Mouse (Mus musculus): ENCODE results near the gene Nfatc2. TPM values are rescaled to one million over a fixed set of nuclear protein-coding genes. Genes with fewer than 3 reads are reported as not detected.

Gene Nfatc2
- 13.3 and 17.4 TPM in 2 replicates for polyA plus RNA-seq (2012; rRNA removed)

DNA sequence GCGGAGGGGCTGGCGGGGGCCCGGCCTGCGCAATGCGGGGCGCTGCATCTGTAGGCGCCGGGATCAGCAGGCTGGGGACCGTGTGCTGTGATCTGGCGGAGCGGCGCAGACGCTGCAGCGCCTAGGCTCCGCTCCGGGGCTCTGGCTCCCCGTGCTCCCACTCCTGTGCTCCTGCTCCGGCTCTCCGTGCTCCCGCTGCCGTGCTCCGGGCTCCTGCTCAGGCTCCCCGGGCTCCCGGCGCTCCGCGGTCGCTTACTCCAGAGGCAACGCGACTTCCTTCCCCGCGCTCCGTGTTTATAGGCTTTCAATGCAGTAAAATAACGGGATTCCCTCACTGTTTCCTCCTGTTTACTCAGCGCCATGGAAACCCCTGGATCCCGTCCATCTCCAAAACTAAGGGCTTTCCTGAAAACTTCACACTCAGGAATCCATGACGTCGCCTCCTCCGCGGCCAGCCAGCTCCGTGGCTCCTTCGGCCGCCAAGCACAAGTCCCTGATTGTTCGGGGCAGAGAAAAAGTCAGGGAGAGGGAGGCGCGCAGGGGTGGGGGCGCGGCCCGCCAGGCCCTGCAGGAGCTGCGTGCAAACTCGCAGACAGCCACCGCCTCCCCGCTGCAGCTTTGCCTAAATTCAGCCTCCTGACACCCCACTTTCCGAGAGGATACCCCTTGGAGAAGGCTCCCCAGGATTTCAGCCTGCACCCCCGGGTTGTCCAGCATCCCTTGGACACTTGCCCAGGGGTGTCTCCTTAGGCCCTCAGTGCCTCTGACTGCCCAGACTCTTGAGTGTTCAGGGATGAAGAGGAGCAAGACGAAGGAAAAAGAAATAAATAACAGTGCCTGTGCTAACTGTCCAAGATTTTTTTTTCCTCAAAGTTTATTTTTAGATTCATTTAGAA, at the start of gene Nfatc2:
Gene Nfatc2 (minus strand): TSS at position 167 of the 896 bp plus-strand sequence.
- WGBS = 22% methylated on average over 56 of the region's 56 CpGs
- no peak for DNase-seq

DNA sequence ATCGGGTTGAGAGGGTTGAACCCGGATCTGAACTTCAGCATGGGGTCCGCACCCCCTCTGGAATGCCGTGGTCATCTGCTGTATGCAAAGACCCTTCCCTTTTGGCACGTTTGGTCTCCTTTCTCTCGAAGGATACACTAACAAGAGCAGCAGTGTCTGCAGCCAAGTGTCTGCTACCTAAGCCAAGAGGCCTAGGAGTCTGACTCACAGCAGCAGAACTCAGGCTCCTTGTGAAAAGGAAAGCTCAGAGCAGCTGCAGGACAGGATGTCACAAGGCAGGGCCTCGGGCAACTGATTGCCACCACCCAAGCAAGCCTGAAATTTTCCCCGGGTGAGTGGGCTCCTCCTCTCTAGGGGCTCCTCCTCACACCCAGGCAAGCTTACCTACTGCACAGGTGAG, 46.7 kb upstream of the Nfatc2 start:
- WGBS = 81% methylated on average over 8 of the region's 8 CpGs
- no peaks in the 10 kb centered on the region for H3K27me3 ChIP-seq (ENCODE audit: control insufficient read depth, insufficient read depth, low read length)
- H3K4me1 ChIP-seq (replicated peaks; ENCODE audit: control insufficient read depth, insufficient read depth, low read length) = no peaks in the 10 kb centered on the region
- no peak overlapping the region for H3K4me3 ChIP-seq (ENCODE audit: control insufficient read depth, insufficient read depth, low read length)
- TF ChIP-seq POLR2A (IDR thresholded peaks at IDR 0.05; ENCODE audit: control insufficient read depth, extremely low read depth, insufficient read depth, low read length, poor library complexity) = no peak
- no peak for TF ChIP-seq CTCF (IDR thresholded peaks at IDR 0.05; ENCODE audit: borderline replicate concordance, control insufficient read depth, extremely low read depth, insufficient read depth, low read length, poor library complexity)
- H3K36me3 ChIP-seq (ENCODE audit: control insufficient read depth, insufficient read depth, low read length) = no peaks in the 10 kb centered on the region
- H3K27ac ChIP-seq (ENCODE audit: control insufficient read depth, insufficient read depth, low read length) = no peak overlapping the region
- DNase-seq = no peak

More for the DNA sequence above, at the start of gene Nfatc2:
- H3K36me3 ChIP-seq (ENCODE audit: control insufficient read depth, insufficient read depth, low read length) = no peaks in the 10 kb centered on the region
- H3K4me1 ChIP-seq (replicated peaks; ENCODE audit: control insufficient read depth, insufficient read depth, low read length) = peaks cover 12% of the 10 kb centered on the region
- no peak for TF ChIP-seq POLR2A (IDR thresholded peaks at IDR 0.05; ENCODE audit: control insufficient read depth, extremely low read depth, insufficient read depth, low read length, poor library complexity)
- no peak for TF ChIP-seq CTCF (IDR thresholded peaks at IDR 0.05; ENCODE audit: borderline replicate concordance, control insufficient read depth, extremely low read depth, insufficient read depth, low read length, poor library complexity)
- peaks cover 9% of the 10 kb centered on the region; the same call in 1 of the 2 replicates for H3K27me3 ChIP-seq (ENCODE audit: control insufficient read depth, insufficient read depth, low read length)
- no peak within 1 kb of the TSS; the same call in 1 of the 2 replicates for H3K4me3 ChIP-seq (ENCODE audit: control insufficient read depth, insufficient read depth, low read length)
- no peak within 1 kb of the TSS for H3K27ac ChIP-seq (ENCODE audit: control insufficient read depth, insufficient read depth, low read length)

DNA sequence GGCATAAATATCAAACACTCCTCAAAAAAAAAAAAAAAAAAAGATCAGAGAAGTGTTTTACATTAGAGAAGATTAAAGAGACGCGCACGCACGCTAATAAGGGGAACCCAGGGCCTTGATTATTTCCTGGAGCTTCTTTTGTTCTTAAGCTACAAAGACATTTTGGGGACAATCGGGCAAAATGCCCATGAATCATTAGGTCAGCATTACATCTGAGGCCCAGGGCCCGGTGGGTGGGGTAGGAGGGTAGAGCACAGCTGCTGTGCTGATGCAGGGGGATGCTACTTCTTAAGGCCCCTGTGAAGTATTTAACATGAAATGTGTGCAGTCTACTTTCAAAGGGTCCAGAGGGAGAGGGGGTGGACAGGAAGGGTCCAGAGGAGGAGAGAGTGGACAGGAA, 43.4 kb upstream of the Nfatc2 start:
- TF ChIP-seq POLR2A (IDR thresholded peaks at IDR 0.05; ENCODE audit: control insufficient read depth, extremely low read depth, insufficient read depth, low read length, poor library complexity) = no peak
- no peak for TF ChIP-seq CTCF (IDR thresholded peaks at IDR 0.05; ENCODE audit: borderline replicate concordance, control insufficient read depth, extremely low read depth, insufficient read depth, low read length, poor library complexity)
- Histone ChIP-seq H3K27ac (ENCODE audit: control insufficient read depth, insufficient read depth, low read length) (no peak overlapping the region), H3K36me3 (ENCODE audit: control insufficient read depth, insufficient read depth, low read length) (no peaks in the 10 kb centered on the region), H3K4me3 (ENCODE audit: control insufficient read depth, insufficient read depth, low read length) (no peak overlapping the region), H3K27me3 (ENCODE audit: control insufficient read depth, insufficient read depth, low read length) (no peaks in the 10 kb centered on the region), H3K4me1 (replicated peaks; ENCODE audit: control insufficient read depth, insufficient read depth, low read length) (no peaks in the 10 kb centered on the region)
- 68% methylated on average over 6 of the region's 6 CpGs for WGBS
- DNase-seq = no peak

DNA sequence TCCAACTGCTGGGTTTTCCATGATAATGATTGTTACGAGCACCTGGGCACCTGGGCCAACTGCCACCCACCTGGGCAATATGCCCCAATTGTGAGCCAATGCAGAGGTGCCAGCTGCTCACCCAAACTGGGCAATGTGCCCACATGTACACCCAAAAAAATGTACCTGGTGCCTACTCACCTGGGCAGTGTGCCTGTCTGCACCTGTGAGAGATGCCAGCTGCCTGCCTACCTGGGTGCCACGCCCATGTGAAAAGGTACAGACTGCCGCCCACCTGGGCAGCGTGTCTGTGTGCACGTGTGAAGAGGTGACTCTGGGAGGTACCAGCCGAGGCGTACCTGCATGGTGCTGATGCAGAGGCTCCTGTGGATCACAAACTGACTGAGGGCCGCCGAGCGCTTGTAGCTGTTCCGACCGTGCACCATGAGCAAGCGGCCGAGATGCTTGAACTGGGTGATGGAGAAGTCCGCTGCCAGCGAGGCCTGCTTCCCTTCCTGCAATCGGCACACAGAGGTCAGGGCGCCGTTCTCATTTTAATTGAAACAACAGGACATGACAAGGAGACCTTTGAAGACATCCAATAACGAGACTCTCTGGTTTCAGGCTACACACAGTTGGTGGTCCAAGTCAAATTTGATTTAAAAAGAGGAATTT, 42.2 kb upstream of the Nfatc2 start:
- no peaks in the 10 kb centered on the region for H3K36me3 ChIP-seq (ENCODE audit: control insufficient read depth, insufficient read depth, low read length)
- H3K4me3 ChIP-seq (ENCODE audit: control insufficient read depth, insufficient read depth, low read length) = no peak overlapping the region
- no peaks in the 10 kb centered on the region for H3K27me3 ChIP-seq (ENCODE audit: control insufficient read depth, insufficient read depth, low read length)
- DNase-seq = no peak
- 96% methylated on average over 20 of the region's 20 CpGs for WGBS
- no peak overlapping the region for H3K27ac ChIP-seq (ENCODE audit: control insufficient read depth, insufficient read depth, low read length)
- TF ChIP-seq CTCF (IDR thresholded peaks at IDR 0.05; ENCODE audit: borderline replicate concordance, control insufficient read depth, extremely low read depth, insufficient read depth, low read length, poor library complexity) (no peak), POLR2A (IDR thresholded peaks at IDR 0.05; ENCODE audit: control insufficient read depth, extremely low read depth, insufficient read depth, low read length, poor library complexity) (no peak)
- no peaks in the 10 kb centered on the region for H3K4me1 ChIP-seq (replicated peaks; ENCODE audit: control insufficient read depth, insufficient read depth, low read length)

DNA sequence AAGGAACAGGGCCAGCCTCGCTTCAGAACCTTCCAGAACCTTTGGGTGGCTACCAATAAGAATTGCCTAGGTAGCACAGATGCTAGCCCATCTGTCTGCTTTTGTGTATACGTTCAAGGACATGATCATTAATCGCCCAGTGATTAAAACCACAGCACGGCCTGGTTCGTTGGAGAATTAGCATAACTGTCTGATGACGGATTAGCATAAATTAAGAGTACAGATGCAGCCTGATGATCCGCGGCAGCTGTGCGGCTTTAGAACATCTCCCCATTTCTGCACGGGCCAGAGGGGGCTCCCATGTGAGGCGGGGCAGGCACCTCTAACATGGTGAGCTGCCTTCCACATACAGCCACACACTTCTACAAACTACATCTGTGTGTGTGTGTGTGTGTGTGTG, 40.7 kb upstream of the Nfatc2 start:
- Histone ChIP-seq H3K4me1 (replicated peaks; ENCODE audit: control insufficient read depth, insufficient read depth, low read length) (no peaks in the 10 kb centered on the region), H3K36me3 (ENCODE audit: control insufficient read depth, insufficient read depth, low read length) (no peaks in the 10 kb centered on the region), H3K27me3 (ENCODE audit: control insufficient read depth, insufficient read depth, low read length) (no peaks in the 10 kb centered on the region), H3K27ac (ENCODE audit: control insufficient read depth, insufficient read depth, low read length) (no peak overlapping the region), H3K4me3 (ENCODE audit: control insufficient read depth, insufficient read depth, low read length) (no peak overlapping the region)
- TF ChIP-seq CTCF (IDR thresholded peaks at IDR 0.05; ENCODE audit: borderline replicate concordance, control insufficient read depth, extremely low read depth, insufficient read depth, low read length, poor library complexity) (no peak), POLR2A (IDR thresholded peaks at IDR 0.05; ENCODE audit: control insufficient read depth, extremely low read depth, insufficient read depth, low read length, poor library complexity) (no peak)
- no peak for DNase-seq
- 94% methylated on average over 11 of the region's 11 CpGs for WGBS

DNA sequence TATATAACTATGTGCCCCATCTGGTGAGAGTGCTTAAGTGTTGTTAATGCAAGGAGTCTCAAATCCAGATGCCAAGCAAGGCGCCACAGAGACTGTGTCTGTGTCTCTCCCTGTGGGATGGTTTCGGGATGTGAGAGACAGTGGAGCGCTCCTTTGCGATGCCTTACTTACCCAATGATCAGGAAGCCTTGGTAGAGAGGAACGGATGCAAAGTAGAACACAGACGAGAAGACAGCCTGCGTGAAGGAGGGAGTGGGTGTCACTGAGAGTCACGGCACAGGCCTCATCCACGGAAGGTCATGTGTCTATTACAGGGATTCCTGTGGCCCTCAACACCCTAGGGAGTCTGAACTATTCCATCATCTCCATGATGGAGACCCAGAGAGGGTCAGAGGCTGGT, 39.0 kb upstream of the Nfatc2 start:
- H3K27me3 ChIP-seq (ENCODE audit: control insufficient read depth, insufficient read depth, low read length) = no peaks in the 10 kb centered on the region
- 97% methylated on average over 9 of the region's 9 CpGs for WGBS
- no peaks in the 10 kb centered on the region for H3K4me1 ChIP-seq (replicated peaks; ENCODE audit: control insufficient read depth, insufficient read depth, low read length)
- no peak overlapping the region for H3K4me3 ChIP-seq (ENCODE audit: control insufficient read depth, insufficient read depth, low read length)
- no peak for DNase-seq
- TF ChIP-seq POLR2A (IDR thresholded peaks at IDR 0.05; ENCODE audit: control insufficient read depth, extremely low read depth, insufficient read depth, low read length, poor library complexity) = no peak
- no peak for TF ChIP-seq CTCF (IDR thresholded peaks at IDR 0.05; ENCODE audit: borderline replicate concordance, control insufficient read depth, extremely low read depth, insufficient read depth, low read length, poor library complexity)
- no peaks in the 10 kb centered on the region for H3K36me3 ChIP-seq (ENCODE audit: control insufficient read depth, insufficient read depth, low read length)
- H3K27ac ChIP-seq (ENCODE audit: control insufficient read depth, insufficient read depth, low read length) = no peak overlapping the region
